Mouse (Mus musculus) neural tube, embryonic 13.5 days (tissue): ENCODE results near the gene Smyd3. TPM values are rescaled to one million over a fixed set of nuclear protein-coding genes. Genes with fewer than 3 reads are reported as not detected.

ENCODE experiments used
- ATAC-seq: fragments of 200-750 bp; cut with Nextera tagmentation; 2 replicates; pipeline ENCODE4 v1.8.0; 2017; ENCODE audit warnings: low read depth, mild to moderate bottlenecking, moderate TSS enrichment, moderate library complexity
- H3K27ac ChIP-seq: fragments of 300-500 bp; sonication (generic); replicated peaks from 2 replicates; pipeline ENCODE4 v1.5.1; 2015; ENCODE audit warnings: moderate library complexity, mild to moderate bottlenecking, inconsistent platforms
- H3K27me3 ChIP-seq: fragments of 300-500 bp; sonication (generic); 2 replicates; pipeline ENCODE4 v1.6.1; 2015; ENCODE audit warnings: mild to moderate bottlenecking, inconsistent platforms
- H3K36me3 ChIP-seq: fragments of 300-500 bp; sonication (generic); 2 replicates; pipeline ENCODE4 v1.6.1; 2015; ENCODE audit warnings: mild to moderate bottlenecking, inconsistent platforms
- H3K4me1 ChIP-seq: fragments of 300-500 bp; sonication (generic); replicated peaks from 2 replicates; pipeline ENCODE4 v1.6.1; 2015; ENCODE audit warnings: inconsistent platforms
- H3K4me2 ChIP-seq: fragments of 300-500 bp; sonication (generic); 2 replicates; pipeline ENCODE4 v1.6.1; 2015; ENCODE audit warnings: inconsistent platforms, mild to moderate bottlenecking, moderate library complexity
- H3K4me3 ChIP-seq: fragments of 300-500 bp; sonication (generic); 2 replicates; pipeline ENCODE4 v1.5.1; 2015; ENCODE audit warnings: mild to moderate bottlenecking, inconsistent platforms
- H3K9ac ChIP-seq: fragments of 300-500 bp; sonication (generic); 2 replicates; pipeline ENCODE4 v1.6.1; 2015; ENCODE audit warnings: moderate library complexity, mild to moderate bottlenecking, inconsistent platforms
- H3K9me3 ChIP-seq: fragments of 300-500 bp; sonication (generic); 2 replicates; pipeline ENCODE4 v1.6.1; 2016; ENCODE audit warnings: inconsistent platforms
- WGBS: fragments of 180-500 bp; shearing (Covaris S2); methylation state at CpG from one replicate; pipeline ENCODE4 v1.1.7; 2015; 5-methylcytosine and 5-hydroxymethylcytosine counted together
- polyA plus RNA-seq: library from polyadenylated mRNA; unstranded; fragments of >200 nt; fragmentation: Nextera tagmentation; extraction: Ambion mirVana; gene quantifications from 2 replicates; pipeline ENCODE4 v1.2.1, GENCODE M21; 2015

Gene Smyd3
- polyA plus RNA-seq, 1 experiment from 2014 or later, result 19.7 TPM

DNA sequence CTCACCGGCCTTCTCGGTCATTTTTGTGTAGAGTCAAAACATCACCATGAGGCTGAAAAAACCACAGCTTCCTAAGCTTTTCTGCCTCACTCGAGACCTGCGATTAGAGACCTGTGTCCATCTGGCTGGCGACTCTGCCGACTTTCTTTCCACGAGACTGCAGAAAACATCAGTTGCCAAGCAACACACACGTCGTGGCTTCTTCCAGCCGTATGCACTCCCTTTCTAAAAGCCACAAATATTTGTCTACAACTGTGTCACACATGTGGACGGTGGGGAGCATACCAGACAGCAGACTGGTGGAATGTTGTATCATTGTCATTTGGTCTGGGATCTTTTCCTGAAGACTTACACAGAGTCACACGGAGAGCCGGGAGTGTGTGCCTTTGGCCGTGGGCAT is 606.9 kb downstream of the Smyd3 start:
- H3K9me3 ChIP-seq, result no peaks in the 10 kb centered on the region

More for the DNA sequence above, 606.9 kb downstream of the Smyd3 start:
- no peak for ATAC-seq
- Histone ChIP-seq H3K27me3 (no peaks in the 10 kb centered on the region), H3K9ac (no peak overlapping the region), H3K4me2 (no peak overlapping the region), H3K4me3 (no peak overlapping the region), H3K4me1 (peaks cover 40% of the 10 kb centered on the region), H3K27ac (peak overlapping the region; percentile 59), H3K36me3 (peaks cover 9% of the 10 kb centered on the region)
- 46% methylated on average over 14 of the region's 14 CpGs for WGBS

Other genes with a start within 250 kb of the Smyd3 start
- 33.9 and 35.5 TPM in 2 replicates for gene Tfb2m, start 28.2 kb upstream of the Smyd3 start, polyA plus RNA-seq
- gene Cnst, start 28.3 kb upstream of the Smyd3 start, polyA plus RNA-seq, result 32.9 and 37.7 TPM in 2 replicates
- gene Sccpdh, start 150.2 kb upstream of the Smyd3 start, polyA plus RNA-seq, result 156 and 157 TPM in 2 replicates
- gene Kif28, start 227.2 kb upstream of the Smyd3 start, polyA plus RNA-seq, result not detected in 2 replicates